Mouse (Mus musculus): ENCODE measurements around the gene Lifr.

- no peak for TF ChIP-seq POLR2A (IDR thresholded peaks at IDR 0.05; ENCODE audit: borderline replicate concordance, low read depth, low read length)
- TF ChIP-seq CTCF (IDR thresholded peaks at IDR 0.05; ENCODE audit: low read depth, low read length): no peak
Measured at GRCm38 (mm10) chr15:7173776-7174175, 83.4 kb downstream of the Lifr start.

All from bone marrow macrophage, adult 2 months (primary cell).